Mouse (Mus musculus) gastrocnemius, postnatal 25 days (tissue): ENCODE results near the gene Abhd14a. TPM values are rescaled to one million over a fixed set of nuclear protein-coding genes. Genes with fewer than 3 reads are reported as not detected.
"Not testable (repeated sequence)": the region's sequence is repeated elsewhere in the genome, so short reads cannot be mapped to it uniquely, and the experiment has no call there.

ENCODE experiments used
- DNase-seq: peaks from one replicate; pipeline ENCODE4 v3.0.0; 2022
- long read RNA-seq, 2 experiments: library from polyadenylated mRNA; stranded (forward); transcript quantifications; one replicate each; pipeline ENCODE4 v2.0.0; 2021
- total RNA-seq, 2 experiments: library from RNA; stranded (reverse); gene quantifications; 1 replicate in 1 of 2; 2 replicates in 1 of 2; pipeline ENCODE4 v1.2.3; 2021

The Abhd14a gene
- total RNA-seq = 10 to 100 TPM; 14.7 to 18.3 TPM
- long read RNA-seq, experiment 1, partial matches to known transcripts = 3 of 28 reads
- long read RNA-seq, experiment 1, other reads (novel, unspliced or antisense) = 24 of 28 reads
- long read RNA-seq, experiment 2, partial matches to known transcripts = 1 of 22 reads
- long read RNA-seq, experiment 2, other reads (novel, unspliced or antisense) = 19 of 22 reads

DNA sequence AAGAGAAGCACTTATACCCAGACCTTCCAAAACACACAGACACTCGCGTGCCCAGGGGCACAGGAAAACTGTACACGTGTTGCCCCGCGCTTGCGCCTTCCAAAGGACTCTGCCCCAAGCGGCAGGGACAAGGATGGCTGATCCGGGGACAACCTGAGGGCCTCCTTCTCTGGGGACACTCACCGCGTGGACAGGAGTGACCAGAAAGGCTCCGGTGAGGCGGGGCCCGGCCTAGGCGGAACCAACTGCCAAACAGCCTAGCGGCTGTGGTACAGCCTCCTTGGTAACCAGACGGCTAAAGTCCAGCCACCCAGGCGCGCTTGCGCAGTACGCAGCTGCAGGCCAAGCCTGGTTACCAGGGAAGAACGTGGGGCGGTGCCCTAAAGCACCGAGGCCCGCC is at the start of gene Abhd14a, which contains the start of gene Abhd14b:
Gene Abhd14a (minus strand): TSS at position 331 of the 400 bp plus-strand sequence.
Gene Abhd14b (plus strand): TSS at position 112 of the 400 bp plus-strand sequence.
- peak; percentile 94 for DNase-seq

DNA sequence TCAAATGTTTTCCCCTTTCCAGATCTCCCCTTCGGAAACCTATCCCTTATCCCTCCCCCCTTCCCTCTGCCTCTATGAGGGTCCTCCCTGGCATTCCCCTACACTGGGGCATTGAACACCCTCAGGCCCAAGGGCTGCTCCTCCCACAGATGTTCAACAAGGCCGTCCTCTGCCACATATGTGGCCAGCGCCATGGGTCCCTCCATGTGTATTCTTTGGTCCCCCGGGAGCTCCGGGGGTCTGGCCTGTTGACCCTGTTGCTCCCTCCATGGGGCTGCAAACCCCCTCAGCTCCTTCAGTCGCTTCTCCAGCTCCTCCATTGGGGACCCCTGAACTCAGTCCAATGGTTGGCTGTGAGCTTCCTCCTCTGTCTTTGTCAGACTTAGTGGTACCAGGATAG is 40.1 kb upstream of the Abhd14a start:
- DNase-seq = not testable (repeated sequence)

DNA sequence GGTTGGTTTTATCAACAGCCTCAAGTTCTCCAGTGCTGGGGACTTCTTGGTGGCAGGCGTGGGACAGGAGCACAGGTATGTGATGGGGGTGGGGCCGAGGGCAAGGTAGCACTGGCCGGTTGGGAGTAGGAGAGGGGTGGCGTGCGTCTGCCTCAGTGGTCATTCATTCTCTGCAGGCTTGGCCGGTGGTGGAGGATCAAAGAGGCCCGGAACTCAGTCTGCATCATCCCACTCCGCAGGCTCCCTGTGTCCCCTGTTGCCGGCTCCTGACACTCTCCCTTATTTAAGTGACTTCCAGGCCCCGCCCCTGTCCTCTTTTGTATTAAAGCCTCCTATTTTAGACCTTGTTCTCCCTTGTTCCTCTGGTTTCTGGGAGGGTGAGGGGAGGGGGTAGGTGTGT is 37.6 kb upstream of the Abhd14a start:
- no peak for DNase-seq

DNA sequence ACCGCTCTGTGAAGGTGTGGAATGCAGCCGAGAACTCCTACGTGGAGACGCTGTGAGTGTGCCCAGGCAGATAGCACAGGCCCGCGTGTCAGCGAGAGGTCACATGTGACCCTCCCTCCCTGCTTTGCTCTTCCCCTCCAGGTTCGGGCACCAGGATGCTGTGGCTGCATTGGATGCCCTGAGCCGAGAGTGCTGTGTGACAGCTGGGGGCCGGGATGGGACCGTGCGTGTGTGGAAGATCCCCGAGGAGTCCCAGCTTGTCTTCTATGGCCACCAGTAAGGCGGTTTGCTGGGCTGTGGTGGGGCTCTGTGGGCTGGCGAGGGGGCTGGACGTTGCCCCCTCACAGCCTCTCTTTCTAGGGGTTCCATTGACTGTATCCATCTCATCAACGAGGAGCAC is 36.1 kb upstream of the Abhd14a start:
- DNase-seq = no peak

DNA sequence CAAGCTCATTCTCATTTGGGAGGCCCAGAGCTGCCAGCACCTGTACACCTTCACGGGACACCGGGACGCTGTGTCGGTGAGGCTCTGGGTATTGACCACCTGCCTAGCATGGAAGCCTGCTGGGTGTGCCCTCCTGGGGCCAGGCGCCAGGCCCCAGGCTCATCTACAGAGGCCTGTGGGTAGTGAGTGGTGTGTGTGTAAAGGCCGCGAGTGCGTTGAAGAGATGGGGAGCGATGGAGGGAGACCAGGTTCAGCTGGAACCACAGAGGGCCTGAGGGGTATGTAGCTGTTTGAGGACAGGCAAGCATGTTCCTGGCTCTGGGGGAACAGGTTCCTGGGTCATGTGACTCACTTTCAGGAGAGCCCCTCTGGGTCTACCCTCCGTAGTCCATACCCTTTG is 35.7 kb upstream of the Abhd14a start:
- DNase-seq = no peak

DNA sequence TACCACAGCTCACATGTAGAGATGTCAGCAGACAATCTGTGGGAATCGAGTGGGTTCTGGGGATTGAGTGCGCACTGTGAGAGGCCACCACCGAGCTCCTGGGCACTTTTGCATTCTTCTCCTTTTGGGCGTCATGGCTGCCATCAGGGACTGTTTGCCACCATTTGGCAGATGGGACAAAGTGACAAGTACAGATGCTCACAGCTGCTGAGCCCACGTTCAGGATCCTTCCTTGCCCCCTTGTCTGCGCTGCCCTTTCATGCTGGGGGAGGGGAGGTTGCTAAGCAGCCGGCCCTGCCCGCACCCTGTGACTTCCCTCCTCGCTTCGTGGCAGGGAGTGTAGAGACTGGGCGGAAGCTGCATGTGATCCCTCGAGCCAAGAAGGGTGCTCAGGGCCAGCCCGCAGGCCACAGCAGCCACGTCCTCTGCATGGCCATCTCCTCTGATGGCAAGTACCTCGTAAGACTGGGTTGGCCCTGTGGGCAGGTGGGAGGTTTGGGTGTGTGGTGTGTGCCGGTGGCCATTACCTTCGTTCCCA is 35.2 kb upstream of the Abhd14a start:
- DNase-seq = no peak

DNA sequence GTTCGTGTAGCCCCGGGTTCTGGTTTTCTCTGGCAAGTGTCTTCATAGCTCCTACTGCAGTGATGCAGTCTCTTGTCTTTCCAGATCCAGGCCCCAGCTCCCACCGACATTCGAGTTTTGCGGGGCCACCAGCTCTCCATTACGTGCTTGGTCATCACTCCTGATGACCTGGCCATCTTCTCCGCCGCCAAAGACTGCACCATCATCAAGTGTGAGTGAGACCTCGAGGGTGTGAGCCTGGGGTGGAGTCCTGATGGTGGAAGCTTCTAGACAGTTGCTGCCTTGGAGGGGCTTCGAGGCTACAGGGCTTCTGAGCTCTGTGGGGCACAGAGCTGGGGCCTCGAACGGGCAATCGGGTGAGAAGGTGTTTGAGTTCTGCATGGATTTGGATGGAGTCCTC is 34.2 kb upstream of the Abhd14a start:
- DNase-seq = no peak

DNA sequence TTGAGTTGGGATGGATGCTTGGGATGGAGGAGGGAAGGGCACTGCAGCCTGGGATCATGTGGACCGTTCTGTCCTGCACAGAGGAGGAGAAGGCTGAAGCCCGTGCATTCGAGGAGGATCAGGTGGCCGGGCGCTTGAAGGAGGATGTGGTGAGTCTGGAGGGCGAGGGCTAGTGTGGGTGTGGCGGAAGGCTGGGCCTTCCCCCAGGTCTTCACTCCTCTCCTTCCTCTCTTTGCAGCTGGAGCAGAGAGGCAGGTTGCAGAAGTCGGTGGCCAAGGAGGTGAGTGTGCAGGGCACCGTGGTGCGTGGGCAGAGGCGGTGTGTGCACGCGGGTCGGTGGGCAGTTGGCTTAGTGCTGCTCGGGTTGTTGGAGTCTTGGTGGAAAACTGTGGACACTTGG is 33.6 kb upstream of the Abhd14a start:
- no peak for DNase-seq

DNA sequence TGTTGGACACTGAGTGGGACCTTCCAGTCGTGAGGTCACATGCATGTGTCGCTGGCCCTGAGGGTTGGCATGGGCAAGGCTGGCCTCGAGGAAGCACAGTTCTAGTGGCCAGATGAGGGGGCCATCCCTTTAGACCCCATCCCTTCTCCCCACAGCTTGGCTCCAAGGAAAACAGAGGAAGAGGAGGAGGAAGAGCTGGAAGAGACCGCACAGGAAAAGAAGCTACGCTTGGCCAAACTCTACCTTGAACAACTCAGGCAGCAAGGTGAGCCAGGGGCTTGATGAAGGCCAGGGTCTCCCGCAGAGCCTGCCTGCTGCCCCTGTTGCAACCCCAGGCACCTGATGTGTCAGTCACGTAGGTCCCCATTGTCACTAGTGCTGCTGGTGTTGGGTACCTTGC is 33.1 kb upstream of the Abhd14a start:
- DNase-seq = peak; percentile 5

DNA sequence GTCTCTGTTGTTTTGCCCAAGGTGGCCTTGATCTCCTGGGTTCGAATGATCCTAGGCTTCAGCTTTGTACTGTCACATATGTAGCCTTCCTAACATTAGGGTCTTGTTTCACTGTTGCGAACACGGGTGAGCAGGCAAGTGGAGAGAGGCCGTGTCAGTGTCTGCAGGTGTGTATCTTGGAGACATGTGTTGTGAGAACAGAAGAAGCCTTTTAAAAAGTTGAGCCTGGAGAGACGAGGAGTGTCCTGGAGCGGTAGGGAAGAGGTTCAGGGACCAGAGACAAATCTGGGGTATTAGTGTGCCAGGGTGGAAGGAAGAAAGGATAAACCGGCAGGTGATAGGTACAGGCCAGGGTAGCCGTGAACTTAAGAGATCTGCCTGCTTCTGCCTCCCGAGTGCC is 30.6 kb upstream of the Abhd14a start:
- DNase-seq = no peak

DNA sequence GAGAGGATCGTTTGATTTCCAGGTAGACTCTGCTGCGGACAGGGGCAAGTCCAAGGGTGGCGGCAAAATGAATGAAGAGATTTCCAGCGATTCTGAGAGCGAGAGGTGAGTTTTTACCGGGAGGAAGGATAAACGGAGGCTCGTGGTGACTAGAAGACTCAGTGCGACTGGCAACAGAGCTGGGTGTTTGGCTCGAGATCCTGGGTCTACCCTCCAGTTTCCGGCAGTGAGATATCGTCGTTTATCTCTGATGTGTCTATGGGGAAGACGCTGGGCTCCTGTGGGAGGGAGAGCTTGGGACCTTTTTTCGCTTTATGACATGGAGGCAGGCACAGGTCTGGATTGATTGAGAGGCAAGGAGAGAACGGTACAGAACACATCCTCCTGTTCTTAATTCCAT is 30.2 kb upstream of the Abhd14a start:
- no peak for DNase-seq

DNA sequence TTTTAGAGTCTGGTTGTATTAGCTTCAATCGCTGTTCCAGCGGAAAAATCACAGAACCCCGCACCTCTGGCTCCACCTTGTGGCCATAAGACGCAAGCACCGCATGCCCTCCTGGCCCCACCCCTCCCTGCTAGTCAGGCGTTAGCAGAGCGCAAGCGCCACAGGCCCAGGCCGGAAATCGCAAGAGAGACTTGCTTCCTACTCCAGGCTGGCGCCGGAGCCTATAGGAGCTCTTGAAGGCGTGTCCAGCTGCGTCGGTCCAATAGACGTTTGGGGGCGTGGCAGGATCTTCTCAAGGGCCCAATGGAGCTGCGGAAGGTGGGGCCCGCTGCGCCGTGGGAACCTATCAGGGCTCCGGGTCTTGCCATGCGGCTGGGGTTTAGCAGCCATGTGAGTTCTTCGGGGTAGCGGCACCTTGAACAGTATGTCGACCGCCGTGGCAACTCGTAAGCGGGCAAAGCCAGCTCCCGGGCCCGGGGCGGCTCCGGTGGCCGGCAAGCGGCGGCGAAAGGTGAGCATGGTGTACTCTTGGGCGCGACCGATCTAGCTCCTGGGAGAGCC is 29.5 kb upstream of the Abhd14a start, which contains the start of gene Parp3:
Gene Parp3 (minus strand): TSS at position 26 of the 561 bp plus-strand sequence.
- peak; percentile 99 for DNase-seq

DNA sequence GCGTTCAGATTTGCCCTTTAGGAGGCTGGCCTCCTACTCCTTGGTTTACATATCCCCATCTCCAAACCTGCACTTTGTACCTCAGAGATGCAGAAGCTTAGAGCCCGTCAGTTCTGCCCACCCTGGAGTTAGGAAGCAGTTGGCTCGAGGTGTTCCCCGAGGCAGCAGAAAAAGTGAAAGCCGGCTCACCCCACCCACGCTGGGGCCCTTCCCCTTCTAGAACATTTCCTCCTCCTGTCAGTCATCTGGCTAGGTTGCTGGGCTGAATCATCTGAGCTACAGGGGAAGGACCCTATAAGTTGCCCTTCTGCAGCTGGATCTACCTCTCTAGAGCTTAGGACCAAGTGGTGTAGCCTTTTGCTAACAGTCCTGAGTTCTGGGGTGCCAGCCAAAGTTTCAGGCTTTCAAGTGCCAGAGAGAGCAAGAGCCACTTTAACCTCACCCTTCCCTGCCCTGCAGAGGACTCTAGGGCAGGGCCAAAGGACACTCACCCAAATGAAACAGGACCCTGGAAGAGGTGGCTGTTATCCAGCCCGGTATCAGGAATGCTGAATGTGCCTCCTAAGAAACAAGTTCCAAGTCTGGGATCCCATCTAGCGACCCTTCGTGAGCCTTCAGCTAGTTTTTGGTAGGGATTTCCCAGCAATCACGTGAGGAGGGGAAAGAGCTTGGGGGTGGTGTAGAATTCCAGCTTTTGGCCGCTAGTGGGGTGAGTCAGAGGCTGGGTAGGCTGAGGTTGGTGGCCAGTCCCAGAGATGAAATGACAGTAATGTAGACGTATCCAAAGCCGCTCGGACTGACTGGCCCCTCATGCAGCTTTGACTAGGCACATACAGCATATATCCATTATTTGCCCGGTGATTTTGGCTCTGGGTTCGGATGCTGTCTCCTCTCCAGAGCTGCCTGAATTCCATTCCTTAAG is 28.8 kb upstream of the Abhd14a start:
- peak; percentile 82 for DNase-seq

DNA sequence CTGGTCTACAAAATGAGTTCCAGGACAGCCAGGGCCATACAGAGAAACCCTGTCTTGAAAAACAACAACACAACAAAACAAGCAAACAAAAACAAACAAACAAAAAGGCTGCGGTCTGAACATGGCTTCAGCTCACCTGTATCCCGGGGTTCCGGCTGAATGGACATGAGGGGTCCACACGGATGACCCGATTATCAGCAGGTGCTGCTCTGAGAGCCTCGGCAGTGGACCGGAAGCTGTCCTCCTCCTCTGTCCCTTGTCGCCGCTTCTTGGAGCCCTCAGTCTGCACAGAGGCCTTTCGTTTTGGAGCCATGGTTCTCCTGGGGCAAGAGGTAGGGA is 28.2 kb upstream of the Abhd14a start, which contains the start of gene Rrp9:
Gene Rrp9 (plus strand): TSS at position 301 of the 339 bp plus-strand sequence.
- DNase-seq = no peak

DNA sequence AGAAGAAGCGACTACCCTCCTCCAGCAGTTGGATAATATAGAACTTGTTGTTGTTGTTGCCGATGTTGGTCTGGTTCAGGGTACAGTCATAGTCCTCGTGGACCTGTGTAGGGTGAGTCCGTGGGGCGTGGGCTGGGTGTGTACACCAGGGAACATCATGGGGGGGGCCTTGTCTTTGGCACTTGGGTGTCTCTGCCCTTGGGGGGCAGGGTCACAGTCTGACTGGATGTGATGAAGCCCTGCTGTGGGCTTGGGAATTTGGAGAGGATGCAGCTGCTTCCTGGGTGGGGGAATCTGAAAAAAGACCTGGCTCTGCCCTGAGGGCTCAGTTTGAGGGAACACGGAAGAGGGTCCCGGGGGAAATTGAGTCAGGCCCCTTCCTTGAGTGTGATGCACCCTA is 27.6 kb upstream of the Abhd14a start:
- DNase-seq = peak; percentile 44

DNA sequence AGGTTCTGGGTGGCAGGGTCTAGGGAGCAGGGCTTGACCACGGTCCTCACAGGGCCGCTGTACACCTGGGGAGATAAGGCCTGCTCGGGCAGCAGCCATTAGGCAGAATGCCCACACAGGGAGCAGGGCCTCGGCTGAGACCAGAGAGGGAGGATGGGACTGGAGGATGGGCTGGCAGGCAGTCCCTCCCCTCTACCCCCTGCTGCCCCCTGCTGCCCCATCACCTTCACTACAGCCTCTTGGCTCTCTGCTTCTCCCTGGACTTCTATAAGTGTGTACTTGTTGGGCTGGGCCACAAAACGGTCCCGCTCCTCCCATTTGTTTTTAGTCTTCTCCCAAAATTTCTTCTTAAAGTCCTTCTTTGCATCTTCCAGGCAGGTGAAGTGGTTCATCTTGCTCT is 27.0 kb upstream of the Abhd14a start:
- DNase-seq = peak; percentile 78

DNA sequence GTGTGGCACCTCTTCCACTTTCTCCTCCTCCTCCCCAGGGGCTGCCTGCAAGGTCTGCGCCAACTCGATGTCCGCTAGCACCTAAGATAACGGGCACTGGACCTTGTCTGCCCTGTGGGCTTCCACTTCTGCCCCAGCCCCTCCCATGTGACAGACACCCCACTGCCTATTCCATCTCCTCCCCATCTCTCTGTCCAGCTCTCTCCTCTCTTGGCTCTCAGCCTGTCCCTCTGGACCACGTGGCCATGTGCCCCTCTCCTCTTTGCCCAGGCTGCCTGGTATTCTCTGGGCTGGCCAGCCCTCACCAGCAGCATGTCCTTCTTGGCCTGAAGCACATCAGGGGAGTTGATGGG is 26.3 kb upstream of the Abhd14a start:
- DNase-seq = no peak

DNA sequence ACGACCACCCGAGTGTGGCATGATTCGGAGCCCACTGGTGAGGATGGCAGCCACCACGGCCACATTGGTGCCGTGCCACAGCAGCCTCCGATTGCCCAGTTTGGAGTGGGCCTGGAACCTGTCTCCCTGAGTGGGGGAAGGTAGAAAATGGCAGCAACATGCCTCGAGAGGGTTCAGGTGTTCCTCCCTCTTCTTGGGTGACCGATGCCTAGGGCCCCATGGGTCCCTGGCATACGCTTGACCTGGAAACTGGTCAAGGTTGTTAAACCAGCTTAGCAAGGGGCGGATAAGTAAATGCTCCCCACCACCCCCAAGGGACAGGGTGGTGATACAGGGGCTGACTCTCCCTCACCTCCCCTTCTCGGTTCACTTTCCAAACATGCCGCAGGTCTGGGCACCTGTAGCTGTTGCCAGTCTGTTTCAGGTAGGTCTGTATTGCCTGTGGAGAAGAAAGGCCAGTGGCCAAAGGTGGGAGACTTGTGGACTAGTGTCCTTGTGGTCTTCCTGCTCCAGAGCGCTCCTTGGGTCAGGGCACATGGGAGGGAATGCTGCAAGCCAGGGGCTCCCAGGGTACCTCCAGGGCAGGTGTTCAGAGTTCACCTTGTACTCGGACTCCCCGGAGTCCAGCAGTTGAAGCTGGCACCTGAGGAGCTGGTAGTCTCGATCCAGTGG is 25.7 kb upstream of the Abhd14a start:
- DNase-seq = peak; percentile 29

DNA sequence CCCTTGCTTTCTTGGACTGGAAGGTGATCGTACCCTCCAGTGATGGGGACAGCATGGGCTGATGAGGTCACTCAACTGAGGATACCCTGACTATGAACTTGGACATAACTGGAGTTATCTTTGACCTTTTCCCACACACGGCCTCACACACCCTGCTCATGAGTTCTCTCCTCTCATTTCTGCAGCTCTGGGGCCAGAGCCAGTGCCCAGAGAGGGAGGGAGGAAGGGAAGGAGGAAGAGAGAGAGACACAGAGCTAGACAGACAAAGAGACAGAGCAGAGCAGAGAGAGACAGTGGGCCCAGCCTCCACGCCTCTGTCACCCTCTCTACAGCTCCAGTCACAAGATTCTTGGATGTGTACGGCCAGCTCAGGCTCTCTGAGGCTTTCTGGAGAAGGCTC is 24.8 kb upstream of the Abhd14a start:
- peak; percentile 45 for DNase-seq

DNA sequence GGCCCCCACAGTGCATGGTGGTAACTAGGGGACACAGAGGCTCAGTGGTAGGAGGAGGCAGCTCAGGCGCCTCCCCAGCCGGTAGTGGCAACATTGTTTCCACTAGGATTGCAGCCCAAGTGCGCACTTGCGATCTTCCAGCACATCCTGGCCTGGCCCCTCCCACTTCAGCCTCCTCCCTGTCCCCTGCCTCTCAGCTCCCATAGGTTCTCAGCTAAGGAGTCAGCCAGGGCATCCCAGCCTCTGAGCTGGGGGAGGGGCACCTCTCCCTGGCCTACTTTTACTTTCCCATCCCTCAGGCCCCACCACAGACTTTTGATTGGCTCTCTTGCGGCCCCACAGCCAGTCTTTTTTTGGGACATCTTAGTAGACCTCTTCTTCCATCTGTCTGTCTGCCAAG is 24.4 kb upstream of the Abhd14a start:
- peak; percentile 75 for DNase-seq

DNA sequence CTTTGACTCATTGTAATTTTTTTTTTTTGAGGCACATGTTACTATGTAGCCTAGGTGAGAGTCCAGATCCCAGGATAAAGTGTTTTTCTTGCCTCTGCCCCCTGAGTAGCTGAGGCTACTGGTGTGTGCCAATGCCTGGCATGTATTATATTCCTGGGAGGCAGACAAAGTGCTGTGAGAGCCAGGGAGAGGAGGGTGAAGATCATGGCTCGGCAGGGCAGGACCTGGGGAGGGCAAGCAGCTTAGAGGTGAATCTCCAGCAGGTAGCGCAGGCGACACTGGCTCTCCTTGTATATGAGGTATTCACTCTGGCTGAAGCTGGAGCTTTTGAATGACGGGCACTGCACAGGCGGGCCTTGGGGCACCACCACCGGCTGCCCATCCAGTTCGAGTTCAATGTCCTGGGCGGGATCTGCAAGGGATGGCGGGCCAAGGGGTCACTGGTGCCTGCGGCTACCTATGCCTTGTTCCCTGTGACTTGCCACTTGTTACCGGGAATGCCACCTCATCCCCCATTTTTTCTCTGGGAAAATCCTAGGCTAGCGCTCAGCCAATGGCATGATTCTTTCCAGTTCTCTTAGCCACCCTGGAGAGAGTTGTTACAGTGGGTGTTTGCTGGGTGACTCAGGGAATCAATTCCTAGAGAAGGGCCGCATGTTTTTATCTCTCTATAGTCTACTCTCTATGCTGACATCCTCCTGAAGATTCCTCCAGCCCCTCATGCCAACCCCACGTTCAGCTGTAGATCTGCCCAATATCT is 23.7 kb upstream of the Abhd14a start:
- peak; percentile 10 for DNase-seq

DNA sequence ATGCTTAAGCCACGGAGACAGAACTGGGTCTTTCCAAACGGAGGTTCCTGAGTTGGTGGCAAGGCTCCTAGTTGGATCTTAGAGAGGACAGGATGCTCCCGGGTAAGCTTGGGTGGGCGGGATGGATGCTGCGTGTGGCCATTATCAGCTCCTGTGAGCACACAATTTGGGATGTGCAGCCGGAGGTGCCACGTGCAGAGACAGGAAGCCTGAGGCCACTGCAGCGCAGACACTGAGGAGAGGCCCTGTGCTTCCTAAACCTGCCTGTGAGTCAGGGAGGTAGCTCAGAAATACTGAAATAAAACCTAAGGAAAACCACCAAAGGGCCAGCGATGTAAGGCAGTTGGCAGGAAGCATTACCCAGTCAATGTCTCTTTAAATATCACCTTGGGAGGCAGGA is 22.3 kb upstream of the Abhd14a start:
- peak; percentile 5 for DNase-seq
